Comparison of ENCODE assay signal across 27 mouse cellular contexts in genomic region chr17:85599520-85599919, GRCm38 (mm10). TPM values are rescaled to one million over a fixed set of nuclear protein-coding genes. Genes with fewer than 3 reads are reported as not detected.
A peak's percentile ranks its signal among the peaks of the same experiment; 100 is the strongest.
DNase-seq lines count a peak whose midpoint lies in the region; ATAC-seq and TF ChIP-seq lines count a peak whose summit lies in the region.
"Had no signal": no experiment of that assay in that cellular context is flagged by ENCODE, and none has a peak within 500 bp of the region (broad histone marks: within the 10 kb centered on the region; RNA-seq: fewer than 3 reads in every experiment).

No protein-coding gene starts in this region.

- peak; percentile 16 for TF ChIP-seq RAD21 in MEL (IDR thresholded peaks at IDR 0.05; ENCODE audit: low read depth, low read length)

- no peak for TF ChIP-seq EP300 in MEL (IDR thresholded peaks at IDR 0.05; ENCODE audit: low read depth in 1 of 2, low read length in 2 of 2)

- no peaks in the 10 kb centered on the region for H3K79me2 ChIP-seq in MEL (ENCODE audit: control insufficient read depth, insufficient read depth, low read length, poor library complexity)

- H3K27ac ChIP-seq in forebrain, embryonic 11.5 days (ENCODE audit: low read depth, low read length): no peak overlapping the region
- H3K27ac ChIP-seq in forebrain, embryonic 16.5 days (ENCODE audit: low read length): no peak overlapping the region
- H3K27ac ChIP-seq in layer of hippocampus, adult 2 months: no peak overlapping the region
- no peak overlapping the region for H3K27ac ChIP-seq in MEL (ENCODE audit: control insufficient read depth, low read depth, low read length)
- H3K27ac ChIP-seq: embryonic facial prominence, embryonic 13.5 days; hindbrain, embryonic 15.5 days; limb, embryonic 10.5 days; neural tube, embryonic 12.5 days had no signal

- no peak overlapping the region for H3K9ac ChIP-seq in forebrain, embryonic 11.5 days (ENCODE audit: low read length)
- no peak overlapping the region for H3K9ac ChIP-seq in forebrain, embryonic 16.5 days (replicated peaks; ENCODE audit: low read depth, low read length)
- no peak overlapping the region for H3K9ac ChIP-seq in MEL (ENCODE audit: control insufficient read depth, low read depth, low read length, poor library complexity, severe bottlenecking)
- H3K9ac ChIP-seq: embryonic facial prominence, embryonic 13.5 days; hindbrain, embryonic 15.5 days; neural tube, embryonic 12.5 days had no signal

- H3K36me3 ChIP-seq in forebrain, embryonic 11.5 days (ENCODE audit: control insufficient read depth, insufficient read depth, low read length): no peaks in the 10 kb centered on the region
- H3K36me3 ChIP-seq in forebrain, embryonic 16.5 days (ENCODE audit: control insufficient read depth, insufficient read depth): no peaks in the 10 kb centered on the region
- H3K36me3 ChIP-seq in MEL (ENCODE audit: control insufficient read depth in 1 of 2, insufficient read depth in 2 of 2, low read length in 2 of 2): no peaks in the 10 kb centered on the region
- H3K36me3 ChIP-seq: embryonic facial prominence, embryonic 13.5 days; hindbrain, embryonic 15.5 days; limb, embryonic 10.5 days; neural tube, embryonic 12.5 days had no signal

- TF ChIP-seq POLR2A in MEL (IDR thresholded peaks at IDR 0.05; ENCODE audit: control insufficient read depth in 1 of 2, insufficient read depth in 1 of 2, low read depth in 1 of 2, low read length in 2 of 2, poor library complexity in 1 of 2): no peak

- peak; percentile 37 for DNase-seq in forebrain, embryonic 11.5 days (ENCODE audit: low spot score)
- no peak for DNase-seq in layer of hippocampus, adult 2 months (ENCODE audit: low spot score in 2 of 2)
- DNase-seq in layer of hippocampus, adult 9-10 months (ENCODE audit: low spot score): no peak
- peak; percentile 13 for DNase-seq in MEL (ENCODE audit: low read depth, low spot score)
- DNase-seq in retina, postnatal 1 day: peak; percentile 66
- no peak for DNase-seq in cerebellum, postnatal 10 days
- DNase-seq: adrenal gland, postnatal 25 days; cerebellum, adult 8-10 months; gastrocnemius, postnatal 10 days; heart, adult 11 months; heart, postnatal 36 days; kidney, adult 11 months; lung, adult 2 months; lung, postnatal 4 days; thymus, postnatal 14 days had no signal

- peak; percentile 49 for TF ChIP-seq CTCF in layer of hippocampus, adult 2 months (conservative IDR thresholded peaks at IDR 0.05)
- peak in 2 of 3 experiments; percentile 25 to 46; a peak in 3 of 6 replicates for TF ChIP-seq CTCF in MEL (IDR thresholded peaks at IDR 0.05 in 2 of 3, conservative IDR thresholded peaks at IDR 0.05 in 1 of 3; ENCODE audit: control insufficient read depth in 1 of 3, insufficient read depth in 1 of 3, low read depth in 2 of 3, low read length in 3 of 3, poor library complexity in 1 of 3, severe bottlenecking in 1 of 3)

- 59% methylated on average over 9 of the region's 9 CpGs for WGBS in forebrain, embryonic 11.5 days
- 39% methylated on average over 9 of the region's 9 CpGs for WGBS in forebrain, embryonic 16.5 days

- no peaks in the 10 kb centered on the region for H3K9me3 ChIP-seq in forebrain, embryonic 11.5 days (ENCODE audit: control insufficient read depth, low read length)
- H3K9me3 ChIP-seq in forebrain, embryonic 16.5 days (ENCODE audit: control insufficient read depth, low read length): no peaks in the 10 kb centered on the region
- H3K9me3 ChIP-seq in MEL (replicated peaks; ENCODE audit: insufficient read depth, low read length): no peaks in the 10 kb centered on the region
- H3K9me3 ChIP-seq: embryonic facial prominence, embryonic 13.5 days; hindbrain, embryonic 15.5 days; limb, embryonic 10.5 days; neural tube, embryonic 12.5 days had no signal

- H3K27me3 ChIP-seq in forebrain, embryonic 11.5 days (ENCODE audit: control insufficient read depth, insufficient read depth, low read length): peaks cover 4% of the 10 kb centered on the region; the same call in 1 of the 2 replicates
- H3K27me3 ChIP-seq in forebrain, embryonic 16.5 days (replicated peaks; ENCODE audit: control insufficient read depth, insufficient read depth, low read length): peaks cover 14% of the 10 kb centered on the region
- peaks cover 0 to 3% of the 10 kb centered on the region in 2 experiments; a peak in 3 of 4 replicates for H3K27me3 ChIP-seq in MEL (ENCODE audit: control insufficient read depth in 1 of 2, insufficient read depth in 2 of 2, low read length in 2 of 2)

- ATAC-seq in forebrain, embryonic 11.5 days (replicated peaks; ENCODE audit: low FRiP score): no peak
- no peak for ATAC-seq in forebrain, embryonic 16.5 days
- ATAC-seq: Patski had no signal

- no peak overlapping the region for H3K4me3 ChIP-seq in forebrain, embryonic 11.5 days (ENCODE audit: low read depth, low read length)
- H3K4me3 ChIP-seq in forebrain, embryonic 16.5 days (replicated peaks; ENCODE audit: low read length): no peak overlapping the region
- H3K4me3 ChIP-seq in layer of hippocampus, adult 2 months: no peak overlapping the region
- H3K4me3 ChIP-seq in MEL (ENCODE audit: control insufficient read depth in 1 of 2, insufficient read depth in 1 of 2, low read depth in 2 of 2, low read length in 2 of 2): no peak overlapping the region
- H3K4me3 ChIP-seq: embryonic facial prominence, embryonic 13.5 days; hindbrain, embryonic 15.5 days; limb, embryonic 10.5 days; neural tube, embryonic 12.5 days had no signal

- no peaks in the 10 kb centered on the region for H3K4me1 ChIP-seq in forebrain, embryonic 11.5 days (replicated peaks; ENCODE audit: control insufficient read depth, insufficient read depth, low read length)
- no peaks in the 10 kb centered on the region for H3K4me1 ChIP-seq in forebrain, embryonic 16.5 days (replicated peaks; ENCODE audit: control insufficient read depth, insufficient read depth, low read length)
- no peaks in the 10 kb centered on the region for H3K4me1 ChIP-seq in MEL (ENCODE audit: control insufficient read depth in 1 of 2, insufficient read depth in 2 of 2, low read length in 2 of 2)
- H3K4me1 ChIP-seq: embryonic facial prominence, embryonic 13.5 days; hindbrain, embryonic 15.5 days; limb, embryonic 10.5 days; neural tube, embryonic 12.5 days had no signal

- no peak overlapping the region for H3K4me2 ChIP-seq in forebrain, embryonic 11.5 days (ENCODE audit: low read depth, low read length, severe bottlenecking)
- H3K4me2 ChIP-seq in forebrain, embryonic 16.5 days (ENCODE audit: low read length): no peak overlapping the region
- H3K4me2 ChIP-seq: embryonic facial prominence, embryonic 13.5 days; hindbrain, embryonic 15.5 days; neural tube, embryonic 12.5 days had no signal

TF ChIP-seq in MEL, 35 proteins besides CTCF, POLR2A, EP300 and RAD21:
- TF ChIP-seq POLR2AphosphoS5 (IDR thresholded peaks at IDR 0.05; ENCODE audit: borderline replicate concordance, low read depth, low read length) (no peak), SMC3 (IDR thresholded peaks at IDR 0.05; ENCODE audit: low read depth, low read length) (peak; percentile 60), SIN3A (IDR thresholded peaks at IDR 0.05; ENCODE audit: low read length) (no peak), ZC3H11A (IDR thresholded peaks at IDR 0.05; ENCODE audit: low read depth, low read length) (no peak)

RNA-seq across cellular contexts. Expression of gene Six3, which starts 13.9 kb away (rescaled TPM):
- 17.1 and 17.5 TPM in 2 replicates for polyA plus RNA-seq in forebrain, embryonic 11.5 days (2014; fragmentation: Nextera tagmentation; extraction: Ambion mirVana)
- 15.6 and 17.6 TPM in 2 replicates for polyA plus RNA-seq in forebrain, embryonic 16.5 days (2015; fragmentation: Nextera tagmentation; extraction: Ambion mirVana)
- total RNA-seq in layer of hippocampus, adult 2 months (2021): under 1 TPM in 1 of 2 experiments, not detected in 1; 0.20 TPM
- total RNA-seq in MEL (2012; rRNA removed): not detected in 2 replicates
- polyA plus RNA-seq in MEL (2012; ENCODE audit: insufficient read depth in 1 of 2, insufficient read length in 2 of 2, low read depth in 1 of 2, low replicate concordance in 2 of 2, missing spikeins in 1 of 2): not detected
- total RNA-seq: adrenal gland, postnatal 25 days; common myeloid progenitor, adult 5-6 weeks; gastrocnemius, postnatal 10 days; heart, postnatal 36 days; liver, adult 2 months had no signal
- polyA plus RNA-seq: heart, embryonic 14.5 days; kidney, embryonic 16.5 days; limb, embryonic 10.5 days; liver, adult 2 months; lung, adult 2 months; neural tube, embryonic 12.5 days; small intestine, adult 2 months; testis, adult 2 months had no signal

Comparison
In these comparisons a context has a peak if more than half of its experiments do, and no peak if none do; other contexts are left out.
1. DNase-seq: peak in forebrain, embryonic 11.5 days (single experiment), MEL (single experiment) and retina, postnatal 1 day (single experiment); none in layer of hippocampus, adult 2 months (0 of 2), layer of hippocampus, adult 9-10 months (single experiment) and cerebellum, postnatal 10 days (0 of 2).
2. RNA of gene Six3, which starts 13.9 kb away (polyA plus RNA-seq): 15.6 to 17.6 TPM in forebrain, embryonic 16.5 days and 17.1 to 17.5 TPM in forebrain, embryonic 11.5 days; not detected in MEL; every median in the first group is over 10 times any median in the second.